Mouse (Mus musculus) megakaryocyte, embryonic 14.5 days (primary cell): ENCODE results near the gene Anks3.

Source experiments
- FLI1 ChIP-seq: IDR thresholded peaks from 2 replicates; pipeline ENCODE4 v1.6.1; 2012; ENCODE audit warnings: low read length, inconsistent platforms, mixed read lengths
- GATA1 ChIP-seq: IDR thresholded peaks from 3 replicates; pipeline ENCODE4 v1.6.1; 2012; ENCODE audit warnings: mixed read lengths, low read length, inconsistent platforms, borderline replicate concordance

GRCm38 (mm10) chr16:4932429-4932828 lies 31.6 kb downstream of the Anks3 start:
- TF ChIP-seq GATA1, result no peak
- no peak for TF ChIP-seq FLI1
